Mouse (Mus musculus): Measurements from ENCODE around the gene Gm17482. TPM values are rescaled to one million over a fixed set of nuclear protein-coding genes. Genes with fewer than 3 reads are reported as not detected.
A peak's percentile ranks its signal among the peaks of the same experiment; 100 is the strongest.

The Gm17482 gene
- polyA plus RNA-seq, 1 experiment from 2014 or later = not detected

DNA sequence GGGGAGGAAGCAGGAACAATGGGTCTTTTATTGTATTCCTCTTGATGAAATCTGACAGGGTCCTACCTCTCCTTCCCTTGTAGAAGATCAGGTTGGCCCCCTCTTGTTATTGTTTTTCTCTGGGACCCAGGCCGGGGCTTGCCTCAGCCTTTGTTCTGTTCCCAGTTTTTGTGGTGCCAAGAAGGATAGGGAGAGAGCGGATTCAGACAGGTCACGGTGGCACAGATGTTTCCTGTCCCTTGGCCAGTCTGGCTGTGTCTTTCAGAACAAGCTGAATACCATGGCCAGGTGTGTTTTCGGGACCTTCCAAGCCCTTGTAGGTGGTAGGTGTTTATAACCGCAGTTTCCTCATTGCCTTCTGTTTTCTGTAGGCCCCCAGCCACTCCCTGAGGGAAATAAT is 14.0 kb upstream of the Gm17482 start:
- Histone ChIP-seq H3K36me3 (ENCODE audit: control insufficient read depth, insufficient read depth, low read length) (no peaks in the 10 kb centered on the region), H3K27ac (ENCODE audit: low read depth) (peak overlapping the region; percentile 4; the same call in 1 of the 2 replicates), H3K4me3 (ENCODE audit: low read depth, low read length) (no peak overlapping the region), H3K9me3 (ENCODE audit: control insufficient read depth, low read length) (no peaks in the 10 kb centered on the region), H3K9ac (ENCODE audit: low read length) (no peak overlapping the region), H3K4me1 (replicated peaks; ENCODE audit: control insufficient read depth, insufficient read depth, low read length) (0 out of 2 replicates have a peak, but pooled peaks cover 5% of the 10 kb centered on the region), H3K4me2 (ENCODE audit: low read length) (no peak overlapping the region), H3K27me3 (replicated peaks; ENCODE audit: control insufficient read depth, insufficient read depth, low read length) (no peaks in the 10 kb centered on the region)
- WGBS = 50% methylated on average over 5 of the region's 5 CpGs
- ATAC-seq (replicated peaks; ENCODE audit: low FRiP score, low TSS enrichment, low read depth) (no peak), DNase-seq (ENCODE audit: low spot score) (no peak)

DNA sequence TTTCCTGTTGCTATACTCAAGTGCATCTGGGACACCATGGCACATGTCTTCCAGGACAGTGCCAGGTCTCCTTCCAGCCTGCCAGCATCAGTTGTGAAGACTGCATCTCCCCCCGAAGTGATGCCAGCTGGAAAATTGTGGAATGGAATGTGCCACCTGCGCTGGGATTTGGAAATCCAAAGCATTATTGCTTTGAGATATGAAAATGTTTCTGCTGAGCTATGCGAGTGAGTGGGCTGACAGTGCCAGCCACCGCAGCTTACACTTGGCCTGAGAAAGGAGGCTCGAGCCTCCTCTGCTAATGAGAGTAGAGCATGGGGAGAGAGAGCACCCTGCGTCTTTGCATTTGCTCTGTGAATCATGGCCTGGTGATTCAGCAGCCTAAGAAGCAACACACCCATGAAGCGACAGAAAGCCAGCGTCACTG is 5.9 kb upstream of the Gm17482 start:
- DNase-seq (ENCODE audit: low spot score) (no peak), ATAC-seq (replicated peaks; ENCODE audit: low FRiP score, low TSS enrichment, low read depth) (no peak)
- Histone ChIP-seq H3K36me3 (ENCODE audit: control insufficient read depth, insufficient read depth, low read length) (no peaks in the 10 kb centered on the region), H3K4me2 (ENCODE audit: low read length) (no peak overlapping the region), H3K9me3 (ENCODE audit: control insufficient read depth, low read length) (no peaks in the 10 kb centered on the region), H3K27ac (ENCODE audit: low read depth) (no peak overlapping the region), H3K4me1 (replicated peaks; ENCODE audit: control insufficient read depth, insufficient read depth, low read length) (no peaks in the 10 kb centered on the region), H3K4me3 (ENCODE audit: low read depth, low read length) (no peak overlapping the region), H3K27me3 (replicated peaks; ENCODE audit: control insufficient read depth, insufficient read depth, low read length) (no peaks in the 10 kb centered on the region), H3K9ac (ENCODE audit: low read length) (no peak overlapping the region)
- WGBS = 79% methylated on average over 8 of the region's 8 CpGs

DNA sequence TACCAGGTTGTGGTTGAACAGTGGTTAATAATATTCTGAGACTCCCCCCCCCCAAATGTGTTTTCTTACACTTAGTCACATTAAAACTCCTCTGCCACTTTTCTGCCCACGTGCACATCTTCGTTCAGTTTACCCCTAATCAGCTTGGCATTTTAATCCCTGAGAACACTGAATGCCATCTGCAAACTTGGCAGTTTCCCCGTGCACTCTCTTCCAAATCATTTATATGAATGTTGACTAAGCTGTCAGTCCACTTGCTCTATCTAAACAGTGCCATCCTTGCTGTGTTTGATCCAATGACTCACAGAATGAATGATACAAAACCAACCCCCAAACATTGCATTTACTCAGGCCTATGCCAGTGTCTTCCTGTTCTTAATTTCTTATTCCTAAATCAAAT is 1.6 kb upstream of the Gm17482 start:
- no peak for ATAC-seq (replicated peaks; ENCODE audit: low FRiP score, low TSS enrichment, low read depth)
- no peak overlapping the region for H3K4me3 ChIP-seq (ENCODE audit: low read depth, low read length)

GRCm38 (mm10) chr6:115227529-115227928 is 386 bp downstream of the Gm17482 start:
- DNase-seq (ENCODE audit: low spot score) (peak; percentile 88), ATAC-seq (replicated peaks; ENCODE audit: low FRiP score, low TSS enrichment, low read depth) (peak; percentile 53; the same call in 1 of the 2 replicates)
- no peaks in the 10 kb centered on the region for H3K4me1 ChIP-seq (replicated peaks; ENCODE audit: control insufficient read depth, insufficient read depth, low read length)
- H3K9ac ChIP-seq (ENCODE audit: low read length) = no peak overlapping the region
- no peaks in the 10 kb centered on the region for H3K9me3 ChIP-seq (ENCODE audit: control insufficient read depth, low read length)
- H3K27me3 ChIP-seq (replicated peaks; ENCODE audit: control insufficient read depth, insufficient read depth, low read length) = no peaks in the 10 kb centered on the region
- no peak overlapping the region for H3K4me3 ChIP-seq (ENCODE audit: low read depth, low read length)
- WGBS = 4% methylated on average over 2 of the region's 2 CpGs
- no peak overlapping the region for H3K27ac ChIP-seq (ENCODE audit: low read depth)
- no peak overlapping the region for H3K4me2 ChIP-seq (ENCODE audit: low read length)
- no peaks in the 10 kb centered on the region for H3K36me3 ChIP-seq (ENCODE audit: control insufficient read depth, insufficient read depth, low read length)

More for the DNA sequence above, 1.6 kb upstream of the Gm17482 start:
- no peak overlapping the region for H3K4me2 ChIP-seq (ENCODE audit: low read length)
- H3K9ac ChIP-seq (ENCODE audit: low read length) = no peak overlapping the region
- DNase-seq (ENCODE audit: low spot score) = no peak
- H3K27me3 ChIP-seq (replicated peaks; ENCODE audit: control insufficient read depth, insufficient read depth, low read length) = no peaks in the 10 kb centered on the region
- H3K36me3 ChIP-seq (ENCODE audit: control insufficient read depth, insufficient read depth, low read length) = no peaks in the 10 kb centered on the region
- H3K4me1 ChIP-seq (replicated peaks; ENCODE audit: control insufficient read depth, insufficient read depth, low read length) = no peaks in the 10 kb centered on the region
- no peaks in the 10 kb centered on the region for H3K9me3 ChIP-seq (ENCODE audit: control insufficient read depth, low read length)
- 60% methylated on average over 3 of the region's 3 CpGs for WGBS
- H3K27ac ChIP-seq (ENCODE audit: low read depth) = no peak overlapping the region

GRCm38 (mm10) chr6:115230557-115230956 is 3.4 kb downstream of the Gm17482 start:
- Histone ChIP-seq H3K4me1 (replicated peaks; ENCODE audit: control insufficient read depth, insufficient read depth, low read length) (no peaks in the 10 kb centered on the region), H3K27ac (ENCODE audit: low read depth) (no peak overlapping the region), H3K9me3 (ENCODE audit: control insufficient read depth, low read length) (no peaks in the 10 kb centered on the region), H3K9ac (ENCODE audit: low read length) (no peak overlapping the region), H3K27me3 (replicated peaks; ENCODE audit: control insufficient read depth, insufficient read depth, low read length) (no peaks in the 10 kb centered on the region), H3K4me3 (ENCODE audit: low read depth, low read length) (no peak overlapping the region), H3K4me2 (ENCODE audit: low read length) (no peak overlapping the region), H3K36me3 (ENCODE audit: control insufficient read depth, insufficient read depth, low read length) (no peaks in the 10 kb centered on the region)
- WGBS = 66% methylated on average over 3 of the region's 3 CpGs
- DNase-seq (ENCODE audit: low spot score) (no peak), ATAC-seq (replicated peaks; ENCODE audit: low FRiP score, low TSS enrichment, low read depth) (no peak)

- H3K27ac ChIP-seq (ENCODE audit: low read depth) = no peak overlapping the region
- H3K9me3 ChIP-seq (ENCODE audit: control insufficient read depth, low read length) = no peaks in the 10 kb centered on the region
- H3K9ac ChIP-seq (ENCODE audit: low read length) = no peak overlapping the region
- DNase-seq (ENCODE audit: low spot score) (no peak), ATAC-seq (replicated peaks; ENCODE audit: low FRiP score, low TSS enrichment, low read depth) (no peak)
- no peak overlapping the region for H3K4me3 ChIP-seq (ENCODE audit: low read depth, low read length)
- H3K4me2 ChIP-seq (ENCODE audit: low read length) = no peak overlapping the region
- no peaks in the 10 kb centered on the region for H3K27me3 ChIP-seq (replicated peaks; ENCODE audit: control insufficient read depth, insufficient read depth, low read length)
- H3K4me1 ChIP-seq (replicated peaks; ENCODE audit: control insufficient read depth, insufficient read depth, low read length) = no peaks in the 10 kb centered on the region
- no peaks in the 10 kb centered on the region for H3K36me3 ChIP-seq (ENCODE audit: control insufficient read depth, insufficient read depth, low read length)
- 80% methylated on average over 4 of the region's 4 CpGs for WGBS
Measured at GRCm38 (mm10) chr6:115231836-115232235, 4.7 kb downstream of the Gm17482 start.

GRCm38 (mm10) chr6:115232562-115232961 is 5.4 kb downstream of the Gm17482 start:
- Histone ChIP-seq H3K27me3 (replicated peaks; ENCODE audit: control insufficient read depth, insufficient read depth, low read length) (no peaks in the 10 kb centered on the region), H3K36me3 (ENCODE audit: control insufficient read depth, insufficient read depth, low read length) (no peaks in the 10 kb centered on the region), H3K4me2 (ENCODE audit: low read length) (no peak overlapping the region), H3K9me3 (ENCODE audit: control insufficient read depth, low read length) (no peaks in the 10 kb centered on the region), H3K4me3 (ENCODE audit: low read depth, low read length) (no peak overlapping the region), H3K27ac (ENCODE audit: low read depth) (no peak overlapping the region), H3K4me1 (replicated peaks; ENCODE audit: control insufficient read depth, insufficient read depth, low read length) (no peaks in the 10 kb centered on the region), H3K9ac (ENCODE audit: low read length) (no peak overlapping the region)
- DNase-seq (ENCODE audit: low spot score) = no peak
- no peak for ATAC-seq (replicated peaks; ENCODE audit: low FRiP score, low TSS enrichment, low read depth)
- WGBS = 68% methylated on average over 1 of the region's 1 CpGs

GRCm38 (mm10) chr6:115238031-115239027 is 11.2 kb downstream of the Gm17482 start:
- no peak overlapping the region for H3K4me3 ChIP-seq (ENCODE audit: low read depth, low read length)
- H3K27me3 ChIP-seq (replicated peaks; ENCODE audit: control insufficient read depth, insufficient read depth, low read length) = no peaks in the 10 kb centered on the region
- ATAC-seq (replicated peaks; ENCODE audit: low FRiP score, low TSS enrichment, low read depth) (no peak), DNase-seq (ENCODE audit: low spot score) (no peak)
- WGBS = 89% methylated on average over 9 of the region's 9 CpGs
- H3K9me3 ChIP-seq (ENCODE audit: control insufficient read depth, low read length) = no peaks in the 10 kb centered on the region
- H3K9ac ChIP-seq (ENCODE audit: low read length) = no peak overlapping the region
- H3K4me2 ChIP-seq (ENCODE audit: low read length) = no peak overlapping the region
- H3K36me3 ChIP-seq (ENCODE audit: control insufficient read depth, insufficient read depth, low read length) = no peaks in the 10 kb centered on the region
- H3K4me1 ChIP-seq (replicated peaks; ENCODE audit: control insufficient read depth, insufficient read depth, low read length) = no peaks in the 10 kb centered on the region
- no peak overlapping the region for H3K27ac ChIP-seq (ENCODE audit: low read depth)

GRCm38 (mm10) chr6:115239335-115239734 is 12.2 kb downstream of the Gm17482 start:
- H3K27me3 ChIP-seq (replicated peaks; ENCODE audit: control insufficient read depth, insufficient read depth, low read length) = no peaks in the 10 kb centered on the region
- WGBS = 86% methylated on average over 7 of the region's 7 CpGs
- no peak for ATAC-seq (replicated peaks; ENCODE audit: low FRiP score, low TSS enrichment, low read depth)

More at GRCm38 (mm10) chr6:115239335-115239734, 12.2 kb downstream of the Gm17482 start:
- Histone ChIP-seq H3K4me2 (ENCODE audit: low read length) (no peak overlapping the region), H3K4me1 (replicated peaks; ENCODE audit: control insufficient read depth, insufficient read depth, low read length) (no peaks in the 10 kb centered on the region), H3K9ac (ENCODE audit: low read length) (no peak overlapping the region), H3K9me3 (ENCODE audit: control insufficient read depth, low read length) (no peaks in the 10 kb centered on the region), H3K36me3 (ENCODE audit: control insufficient read depth, insufficient read depth, low read length) (no peaks in the 10 kb centered on the region), H3K27ac (ENCODE audit: low read depth) (no peak overlapping the region), H3K4me3 (ENCODE audit: low read depth, low read length) (no peak overlapping the region)
- no peak for DNase-seq (ENCODE audit: low spot score)

All from intestine, embryonic 14.5 days (tissue).